9 mouse cellular contexts compared by ENCODE assay signal in the genomic region with DNA sequence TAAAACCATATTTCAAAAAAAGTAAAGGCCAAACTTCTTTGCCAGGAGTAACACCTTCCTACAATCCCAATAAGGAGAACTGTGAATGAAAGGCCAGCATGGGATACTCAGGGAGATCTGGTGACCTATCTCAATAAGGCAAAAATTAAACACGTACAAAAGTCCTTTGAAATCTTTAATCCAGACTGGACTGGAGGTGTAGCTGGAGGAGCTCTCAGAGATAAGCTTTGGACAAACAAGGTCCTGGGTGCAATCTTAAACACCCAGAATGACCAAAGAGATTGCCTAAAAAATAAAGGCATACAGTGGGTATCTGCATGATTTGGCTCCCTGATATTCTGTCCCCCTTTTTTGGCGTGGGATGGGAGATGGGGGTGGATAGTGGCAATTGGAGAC. TPM values are rescaled to one million over a fixed set of nuclear protein-coding genes. Genes with fewer than 3 reads are reported as not detected.
DNase-seq lines count a peak whose midpoint lies in the region; ATAC-seq lines count a peak whose summit lies in the region.
"Had no signal": no experiment of that assay in that cellular context is flagged by ENCODE, and none has a peak within 500 bp of the region (broad histone marks: within the 10 kb centered on the region; RNA-seq: fewer than 3 reads in every experiment).

No protein-coding gene starts in this region.

- peak overlapping the region; percentile 90 for H3K4me3 ChIP-seq in neural tube, embryonic 11.5 days (ENCODE audit: low read depth, low read length)
- peak overlapping the region; percentile 96 for H3K4me3 ChIP-seq in forebrain, embryonic 10.5 days
- H3K4me3 ChIP-seq in limb, embryonic 13.5 days = peak overlapping the region; percentile 92
- peak overlapping the region; percentile 87 for H3K4me3 ChIP-seq in stomach, embryonic 14.5 days (ENCODE audit: low read depth, low read length)

- no peak for DNase-seq in neural tube, embryonic 11.5 days (ENCODE audit: low spot score)
- DNase-seq in neural tube, embryonic 10.5 days (ENCODE audit: extremely low spot score, low spot score) = no peak
- no peak for DNase-seq in forebrain, embryonic 10.5 days (ENCODE audit: extremely low spot score, low spot score)
- no peak for DNase-seq in gastrocnemius, postnatal 10 days
- no peak for DNase-seq in layer of hippocampus, adult 9-10 months (ENCODE audit: low spot score)
- no peak for DNase-seq in right cerebral cortex, postnatal 14 days
- DNase-seq: cerebellum, adult 11 months had no signal

- ATAC-seq in neural tube, embryonic 11.5 days (ENCODE audit: insufficient read depth, low FRiP score, low TSS enrichment) = no peak
- ATAC-seq in limb, embryonic 13.5 days (ENCODE audit: low FRiP score, low read depth) = no peak
- no peak for ATAC-seq in stomach, embryonic 14.5 days (ENCODE audit: insufficient number of reproducible peaks, insufficient read depth, low FRiP score, low read depth)

- no peaks in the 10 kb centered on the region for H3K27me3 ChIP-seq in neural tube, embryonic 11.5 days (ENCODE audit: control insufficient read depth, insufficient read depth, low read length)
- H3K27me3 ChIP-seq in forebrain, embryonic 10.5 days (ENCODE audit: poor library complexity, severe bottlenecking) = no peaks in the 10 kb centered on the region
- no peaks in the 10 kb centered on the region for H3K27me3 ChIP-seq in limb, embryonic 13.5 days
- no peaks in the 10 kb centered on the region for H3K27me3 ChIP-seq in stomach, embryonic 14.5 days (ENCODE audit: control insufficient read depth, insufficient read depth, low read length)

- no peaks in the 10 kb centered on the region for H3K36me3 ChIP-seq in neural tube, embryonic 11.5 days (ENCODE audit: control insufficient read depth, insufficient read depth, low read length)
- peaks cover 22% of the 10 kb centered on the region for H3K36me3 ChIP-seq in forebrain, embryonic 10.5 days (replicated peaks)
- H3K36me3 ChIP-seq in limb, embryonic 13.5 days = peaks cover 11% of the 10 kb centered on the region; the same call in 1 of the 2 replicates
- H3K36me3 ChIP-seq in stomach, embryonic 14.5 days (ENCODE audit: control insufficient read depth, insufficient read depth, low read length) = no peaks in the 10 kb centered on the region; the same call in 1 of the 2 replicates

- no peak overlapping the region for H3K9ac ChIP-seq in neural tube, embryonic 11.5 days (ENCODE audit: low read length)
- peak overlapping the region; percentile 95 for H3K9ac ChIP-seq in limb, embryonic 13.5 days
- H3K9ac ChIP-seq in stomach, embryonic 14.5 days (replicated peaks; ENCODE audit: low read depth, low read length) = no peak overlapping the region

- peaks cover 4% of the 10 kb centered on the region; the same call in 1 of the 2 replicates for H3K4me1 ChIP-seq in neural tube, embryonic 11.5 days (ENCODE audit: control insufficient read depth, insufficient read depth, low read length)
- H3K4me1 ChIP-seq in forebrain, embryonic 10.5 days = peaks cover 23% of the 10 kb centered on the region
- peaks cover 20% of the 10 kb centered on the region for H3K4me1 ChIP-seq in limb, embryonic 13.5 days
- peaks cover 13% of the 10 kb centered on the region for H3K4me1 ChIP-seq in stomach, embryonic 14.5 days (ENCODE audit: control insufficient read depth, insufficient read depth, low read length)

- no peak overlapping the region for H3K27ac ChIP-seq in neural tube, embryonic 11.5 days (ENCODE audit: low read depth, low read length)
- peak overlapping the region; percentile 97 for H3K27ac ChIP-seq in forebrain, embryonic 10.5 days
- H3K27ac ChIP-seq in limb, embryonic 13.5 days = 0 out of 2 replicates have a peak overlapping the region, but pooled peaks have one; percentile 11
- peak overlapping the region; percentile 99; the same call in 1 of the 2 replicates for H3K27ac ChIP-seq in stomach, embryonic 14.5 days (ENCODE audit: low read length)

- H3K4me2 ChIP-seq in neural tube, embryonic 11.5 days (ENCODE audit: low read depth) = peak overlapping the region; percentile 54
- peak overlapping the region; percentile 67 for H3K4me2 ChIP-seq in limb, embryonic 13.5 days (replicated peaks)
- H3K4me2 ChIP-seq in stomach, embryonic 14.5 days (replicated peaks; ENCODE audit: low read depth, low read length) = peak overlapping the region; percentile 49

- H3K9me3 ChIP-seq in neural tube, embryonic 11.5 days (ENCODE audit: control insufficient read depth, low read length) = no peaks in the 10 kb centered on the region
- H3K9me3 ChIP-seq in forebrain, embryonic 10.5 days = no peaks in the 10 kb centered on the region
- no peaks in the 10 kb centered on the region for H3K9me3 ChIP-seq in limb, embryonic 13.5 days
- no peaks in the 10 kb centered on the region for H3K9me3 ChIP-seq in stomach, embryonic 14.5 days (ENCODE audit: control insufficient read depth, low read depth, low read length)

- WGBS in neural tube, embryonic 11.5 days = 72% methylated on average over 2 of the region's 2 CpGs
- 87% methylated on average over 2 of the region's 2 CpGs for WGBS in forebrain, embryonic 10.5 days
- 77% methylated on average over 2 of the region's 2 CpGs for WGBS in limb, embryonic 13.5 days
- 58% methylated on average over 2 of the region's 2 CpGs for WGBS in stomach, embryonic 14.5 days

RNA-seq across cellular contexts. Expression of a gene that starts 1.4 kb away (rescaled TPM):
- polyA plus RNA-seq in neural tube, embryonic 11.5 days (2014; fragmentation: Nextera tagmentation; extraction: Ambion mirVana) = 33.3 and 34.4 TPM in 2 replicates
- 22.1 and 24.1 TPM in 2 replicates for polyA plus RNA-seq in forebrain, embryonic 10.5 days (2016; fragmentation: Nextera tagmentation; extraction: Ambion mirVana)
- polyA plus RNA-seq in limb, embryonic 13.5 days (2015; fragmentation: Nextera tagmentation; extraction: Ambion mirVana) = 27.8 and 31.2 TPM in 2 replicates
- 46.2 and 52.7 TPM in 2 replicates for polyA plus RNA-seq in stomach, embryonic 14.5 days (2014; fragmentation: Nextera tagmentation; extraction: Ambion mirVana)
- 100 to 1,000 TPM; 141 to 145 TPM for total RNA-seq in gastrocnemius, postnatal 10 days (2021)

RNA-seq across cellular contexts. Expression of a gene that starts 14.6 kb away (rescaled TPM):
- 130 and 134 TPM in 2 replicates for polyA plus RNA-seq in neural tube, embryonic 11.5 days (2014; fragmentation: Nextera tagmentation; extraction: Ambion mirVana)
- 212 and 215 TPM in 2 replicates for polyA plus RNA-seq in forebrain, embryonic 10.5 days (2016; fragmentation: Nextera tagmentation; extraction: Ambion mirVana)
- 131 and 134 TPM in 2 replicates for polyA plus RNA-seq in limb, embryonic 13.5 days (2015; fragmentation: Nextera tagmentation; extraction: Ambion mirVana)
- polyA plus RNA-seq in stomach, embryonic 14.5 days (2014; fragmentation: Nextera tagmentation; extraction: Ambion mirVana) = 105 and 110 TPM in 2 replicates
- 100 to 1,000 TPM; 123 to 129 TPM for total RNA-seq in gastrocnemius, postnatal 10 days (2021)

RNA-seq across cellular contexts. Expression of a gene that starts 41.5 kb away (rescaled TPM):
- 46.4 and 47.3 TPM in 2 replicates for polyA plus RNA-seq in neural tube, embryonic 11.5 days (2014; fragmentation: Nextera tagmentation; extraction: Ambion mirVana)
- 32.3 and 34.5 TPM in 2 replicates for polyA plus RNA-seq in forebrain, embryonic 10.5 days (2016; fragmentation: Nextera tagmentation; extraction: Ambion mirVana)
- 40.9 and 45.1 TPM in 2 replicates for polyA plus RNA-seq in limb, embryonic 13.5 days (2015; fragmentation: Nextera tagmentation; extraction: Ambion mirVana)
- 37.3 and 39.6 TPM in 2 replicates for polyA plus RNA-seq in stomach, embryonic 14.5 days (2014; fragmentation: Nextera tagmentation; extraction: Ambion mirVana)
- total RNA-seq in gastrocnemius, postnatal 10 days (2021) = 10 to 100 TPM in 1 of 2 experiments, 1 to 10 TPM in 1; 7.6 to 13.8 TPM
